Mouse (Mus musculus): ENCODE results near the gene Esam. TPM values are rescaled to one million over a fixed set of nuclear protein-coding genes. Genes with fewer than 3 reads are reported as not detected.

The Esam gene
- polyA plus RNA-seq (2015; fragmentation: Nextera tagmentation; extraction: Ambion mirVana) = 47.4 and 49.0 TPM in 2 replicates

DNA sequence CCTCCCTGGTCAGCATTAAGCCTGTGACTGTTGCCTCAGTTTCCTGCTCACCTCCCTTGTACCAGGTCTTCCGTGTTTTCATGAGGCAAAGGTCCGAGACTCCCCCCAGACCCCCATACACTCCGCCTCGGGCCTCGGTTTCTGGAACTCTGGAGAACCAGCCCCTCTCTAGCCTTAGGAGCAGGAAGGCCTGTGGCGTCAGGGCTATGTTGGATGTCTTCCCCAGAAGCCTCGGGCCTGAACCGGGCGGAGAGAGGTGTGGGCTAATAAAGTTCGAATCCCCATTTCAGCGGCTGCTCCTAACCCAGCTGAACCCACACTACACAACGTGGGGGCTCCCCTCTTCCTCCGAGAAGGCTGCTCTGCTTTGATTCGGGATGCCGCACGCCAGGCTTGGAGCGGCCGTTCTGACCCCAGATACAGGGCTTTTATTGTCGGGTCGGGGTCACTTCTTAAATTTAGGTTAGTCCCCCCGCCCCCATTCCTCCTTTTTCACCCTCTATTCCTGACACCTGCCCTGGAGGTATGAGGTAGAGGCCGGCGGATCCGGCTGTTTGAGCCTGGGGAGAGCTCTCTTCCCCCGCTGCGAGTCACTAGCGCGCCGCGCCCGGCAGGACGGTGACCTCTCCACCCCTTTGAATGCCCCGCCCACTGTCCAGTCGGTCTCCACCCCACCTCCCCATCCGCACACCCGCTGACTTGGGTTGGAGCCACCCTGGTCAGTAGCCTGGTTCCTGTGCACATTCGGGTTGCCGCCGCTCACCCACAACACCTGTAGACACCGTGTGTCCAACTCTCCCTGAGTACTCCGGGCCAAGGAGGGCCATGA is at the start of gene Esam:
Gene Esam, plus strand, starts transcription at position 683 of the 829 bp plus-strand sequence.
- 17% methylated on average over 41 of the region's 41 CpGs for WGBS
- no peak for ATAC-seq

GRCm38 (mm10) chr9:37485146-37485545 is 42.7 kb upstream of the Esam start:
- H3K4me1 ChIP-seq (replicated peaks) = peaks cover 4% of the 10 kb centered on the region
- no peak for ATAC-seq
- no peak overlapping the region for H3K4me3 ChIP-seq (replicated peaks)
- no peak overlapping the region for H3K9ac ChIP-seq
- H3K4me2 ChIP-seq (replicated peaks) = no peak overlapping the region
- no peak overlapping the region for H3K27ac ChIP-seq
- WGBS = 58% methylated on average over 5 of the region's 5 CpGs
- no peaks in the 10 kb centered on the region for H3K36me3 ChIP-seq
- H3K27me3 ChIP-seq (replicated peaks) = no peaks in the 10 kb centered on the region
- no peaks in the 10 kb centered on the region for H3K9me3 ChIP-seq

More for the DNA sequence above, at the start of gene Esam:
- H3K4me3 ChIP-seq (replicated peaks) = peak within 1 kb of the TSS; percentile 36
- peaks cover 23% of the 10 kb centered on the region for H3K4me1 ChIP-seq (replicated peaks)
- H3K4me2 ChIP-seq (replicated peaks) = peak within 1 kb of the TSS; percentile 85
- peaks cover 40% of the 10 kb centered on the region for H3K27me3 ChIP-seq (replicated peaks)
- peaks cover 6% of the 10 kb centered on the region; the same call in 1 of the 2 replicates for H3K36me3 ChIP-seq
- H3K9me3 ChIP-seq = no peaks in the 10 kb centered on the region
- 0 out of 2 replicates have a peak within 1 kb of the TSS, but pooled peaks have one; percentile 22 for H3K27ac ChIP-seq
- H3K9ac ChIP-seq = no peak within 1 kb of the TSS

- H3K4me2 ChIP-seq (replicated peaks) = peak overlapping the region; percentile 86
- no peaks in the 10 kb centered on the region; the same call in 1 of the 2 replicates for H3K36me3 ChIP-seq
- ATAC-seq = no peak
- 38% methylated on average over 4 of the region's 4 CpGs for WGBS
- peak overlapping the region; percentile 100 for H3K27ac ChIP-seq
- H3K4me3 ChIP-seq (replicated peaks) = peak overlapping the region; percentile 97
- H3K4me1 ChIP-seq (replicated peaks) = peaks cover 4% of the 10 kb centered on the region
- H3K9me3 ChIP-seq = no peaks in the 10 kb centered on the region
- H3K9ac ChIP-seq = no peak overlapping the region
- no peaks in the 10 kb centered on the region for H3K27me3 ChIP-seq (replicated peaks)
Observed at GRCm38 (mm10) chr9:37488041-37488440, 39.8 kb upstream of the Esam start.

- Histone ChIP-seq H3K27me3 (replicated peaks) (no peaks in the 10 kb centered on the region), H3K4me2 (replicated peaks) (peak within 1 kb of the TSS; percentile 86), H3K36me3 (no peaks in the 10 kb centered on the region; the same call in 1 of the 2 replicates), H3K9ac (peak within 1 kb of the TSS; percentile 89), H3K9me3 (no peaks in the 10 kb centered on the region), H3K4me3 (replicated peaks) (peak within 1 kb of the TSS; percentile 97), H3K27ac (peak within 1 kb of the TSS; percentile 100), H3K4me1 (replicated peaks) (peaks cover 4% of the 10 kb centered on the region)
- under 1% methylated on average over 44 of the region's 44 CpGs for WGBS
- ATAC-seq = peak; percentile 96
Observed at GRCm38 (mm10) chr9:37488611-37489396, 39.1 kb upstream of the Esam start, which contains the start of gene Msantd2. TSS of gene Msantd2 (plus strand) at chr9:37489319.

GRCm38 (mm10) chr9:37489446-37490120 is 38.3 kb upstream of the Esam start:
- H3K36me3 ChIP-seq = no peaks in the 10 kb centered on the region; the same call in 1 of the 2 replicates
- H3K9ac ChIP-seq = peak overlapping the region; percentile 89
- peaks cover 4% of the 10 kb centered on the region for H3K4me1 ChIP-seq (replicated peaks)
- WGBS = under 1% methylated on average over 72 of the region's 75 CpGs
- H3K27ac ChIP-seq = peak overlapping the region; percentile 100
- H3K9me3 ChIP-seq = no peaks in the 10 kb centered on the region
- ATAC-seq = peak; percentile 74
- H3K4me3 ChIP-seq (replicated peaks) = peak overlapping the region; percentile 97
- peak overlapping the region; percentile 86 for H3K4me2 ChIP-seq (replicated peaks)
- no peaks in the 10 kb centered on the region for H3K27me3 ChIP-seq (replicated peaks)

DNA sequence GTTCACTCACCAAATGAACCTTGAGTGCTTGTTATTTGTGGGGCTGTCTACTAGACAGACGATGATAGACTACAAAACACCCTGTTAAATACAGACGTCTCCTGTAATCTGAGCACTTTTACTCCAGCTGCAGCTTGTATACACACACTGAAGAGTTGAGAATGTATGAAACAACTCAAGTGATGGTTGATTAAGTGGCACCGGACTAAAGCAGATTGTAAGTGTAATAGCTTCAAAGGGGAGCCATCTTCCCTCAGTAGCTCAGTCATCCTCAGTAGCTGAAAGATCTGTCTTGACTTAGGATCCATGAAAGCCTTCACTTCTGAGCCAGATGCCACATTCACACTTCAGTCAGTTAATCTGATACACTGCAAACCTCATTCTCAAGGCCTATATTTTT is 32.1 kb upstream of the Esam start:
- H3K36me3 ChIP-seq = no peaks in the 10 kb centered on the region; the same call in 1 of the 2 replicates
- WGBS = 51% methylated on average over 3 of the region's 3 CpGs

GRCm38 (mm10) chr9:37496325-37496724 is 31.6 kb upstream of the Esam start:
- H3K27me3 ChIP-seq (replicated peaks) = no peaks in the 10 kb centered on the region
- H3K9me3 ChIP-seq = no peaks in the 10 kb centered on the region
- ATAC-seq = no peak
- H3K4me3 ChIP-seq (replicated peaks) = no peak overlapping the region
- H3K9ac ChIP-seq = no peak overlapping the region
- no peak overlapping the region for H3K27ac ChIP-seq
- H3K4me1 ChIP-seq (replicated peaks) = no peaks in the 10 kb centered on the region
- H3K4me2 ChIP-seq (replicated peaks) = no peak overlapping the region
- no peaks in the 10 kb centered on the region; the same call in 1 of the 2 replicates for H3K36me3 ChIP-seq

More for the DNA sequence above, 32.1 kb upstream of the Esam start:
- Histone ChIP-seq H3K27ac (no peak overlapping the region), H3K4me2 (replicated peaks) (no peak overlapping the region), H3K4me3 (replicated peaks) (no peak overlapping the region), H3K9me3 (no peaks in the 10 kb centered on the region), H3K4me1 (replicated peaks) (no peaks in the 10 kb centered on the region), H3K9ac (no peak overlapping the region), H3K27me3 (replicated peaks) (no peaks in the 10 kb centered on the region)
- no peak for ATAC-seq

GRCm38 (mm10) chr9:37500201-37500600 is 27.7 kb upstream of the Esam start:
- WGBS = 89% methylated on average over 3 of the region's 3 CpGs
- Histone ChIP-seq H3K4me3 (replicated peaks) (no peak overlapping the region), H3K4me2 (replicated peaks) (no peak overlapping the region), H3K4me1 (replicated peaks) (no peaks in the 10 kb centered on the region), H3K36me3 (no peaks in the 10 kb centered on the region), H3K27me3 (replicated peaks) (no peaks in the 10 kb centered on the region), H3K27ac (no peak overlapping the region), H3K9ac (no peak overlapping the region), H3K9me3 (no peaks in the 10 kb centered on the region)
- no peak for ATAC-seq

GRCm38 (mm10) chr9:37501170-37501569 is 26.7 kb upstream of the Esam start:
- no peaks in the 10 kb centered on the region for H3K27me3 ChIP-seq (replicated peaks)
- no peak overlapping the region for H3K4me3 ChIP-seq (replicated peaks)
- H3K9me3 ChIP-seq = no peaks in the 10 kb centered on the region
- no peak overlapping the region for H3K27ac ChIP-seq
- no peaks in the 10 kb centered on the region for H3K4me1 ChIP-seq (replicated peaks)
- H3K9ac ChIP-seq = no peak overlapping the region
- H3K4me2 ChIP-seq (replicated peaks) = no peak overlapping the region
- WGBS = 93% methylated on average over 1 of the region's 1 CpGs
- ATAC-seq = no peak
- no peaks in the 10 kb centered on the region for H3K36me3 ChIP-seq

DNA sequence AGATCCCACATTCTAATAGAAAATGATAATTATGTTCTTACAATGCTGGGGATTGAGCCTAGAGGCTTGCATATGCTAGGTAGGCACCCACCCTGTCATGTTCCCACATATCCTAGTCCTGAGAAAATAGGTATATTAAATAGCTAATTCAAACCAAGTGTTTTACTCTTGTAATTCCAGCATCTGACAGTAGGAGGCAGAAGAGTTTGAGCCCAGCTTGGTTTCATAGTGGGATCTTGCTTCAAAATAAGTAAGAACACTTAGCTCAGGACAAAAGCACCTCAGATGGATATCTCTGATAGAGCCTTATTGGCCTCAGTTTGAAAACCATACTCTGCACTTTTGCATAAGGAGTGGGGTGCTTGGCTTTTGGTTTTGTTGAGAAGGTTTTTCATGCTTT is 23.5 kb upstream of the Esam start:
- H3K4me2 ChIP-seq (replicated peaks) = no peak overlapping the region
- H3K27me3 ChIP-seq (replicated peaks) = no peaks in the 10 kb centered on the region
- H3K9ac ChIP-seq = no peak overlapping the region
- no peak for ATAC-seq
- no peak overlapping the region for H3K27ac ChIP-seq
- no peaks in the 10 kb centered on the region for H3K36me3 ChIP-seq
- H3K4me1 ChIP-seq (replicated peaks) = no peaks in the 10 kb centered on the region
- H3K9me3 ChIP-seq = no peaks in the 10 kb centered on the region
- H3K4me3 ChIP-seq (replicated peaks) = no peak overlapping the region

GRCm38 (mm10) chr9:37506023-37506422 is 21.9 kb upstream of the Esam start:
- H3K27ac ChIP-seq = no peak overlapping the region
- 62% methylated on average over 1 of the region's 1 CpGs for WGBS
- H3K4me1 ChIP-seq (replicated peaks) = no peaks in the 10 kb centered on the region
- H3K36me3 ChIP-seq = no peaks in the 10 kb centered on the region
- no peaks in the 10 kb centered on the region for H3K9me3 ChIP-seq
- no peak for ATAC-seq
- H3K27me3 ChIP-seq (replicated peaks) = no peaks in the 10 kb centered on the region
- no peak overlapping the region for H3K9ac ChIP-seq
- H3K4me2 ChIP-seq (replicated peaks) = no peak overlapping the region
- H3K4me3 ChIP-seq (replicated peaks) = no peak overlapping the region

GRCm38 (mm10) chr9:37512097-37512496 is 15.8 kb upstream of the Esam start:
- H3K4me3 ChIP-seq (replicated peaks) = no peak overlapping the region
- H3K27ac ChIP-seq = no peak overlapping the region
- 0 out of 2 replicates have a peak, but pooled peaks cover 2% of the 10 kb centered on the region for H3K4me1 ChIP-seq (replicated peaks)
- no peaks in the 10 kb centered on the region for H3K36me3 ChIP-seq
- no peak overlapping the region for H3K4me2 ChIP-seq (replicated peaks)
- no peaks in the 10 kb centered on the region for H3K27me3 ChIP-seq (replicated peaks)
- H3K9ac ChIP-seq = no peak overlapping the region
- no peak for ATAC-seq
- WGBS = 91% methylated on average over 2 of the region's 2 CpGs
- H3K9me3 ChIP-seq = no peaks in the 10 kb centered on the region
